Mouse (Mus musculus): ENCODE data around the gene Trpc2. TPM values are rescaled to one million over a fixed set of nuclear protein-coding genes. Genes with fewer than 3 reads are reported as not detected.

Trpc2 gene
- polyA plus RNA-seq, 1 experiment, result not detected

DNA sequence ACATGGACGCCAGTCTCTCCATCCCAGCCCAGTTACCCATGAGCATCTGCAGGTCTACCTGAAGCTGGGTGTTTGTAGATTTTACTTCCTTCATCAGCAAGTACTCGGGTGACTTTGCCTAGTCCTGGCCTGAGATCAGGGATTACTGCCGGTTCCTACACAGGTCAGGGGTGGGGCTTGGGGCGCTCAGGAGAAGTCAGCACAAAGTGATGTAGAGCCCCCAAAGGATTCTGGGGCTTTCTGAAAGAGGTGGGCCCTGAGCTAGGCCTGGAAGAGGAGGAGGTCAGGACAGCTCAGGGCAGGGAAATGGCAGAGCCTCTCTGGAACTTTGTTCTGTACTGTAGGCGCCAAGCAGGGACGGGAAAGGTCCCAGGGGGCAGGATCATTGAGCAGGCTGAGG lies 19.8 kb downstream of the Trpc2 start:
- Histone ChIP-seq H3K4me3 (ENCODE audit: insufficient read depth, poor library complexity, severe bottlenecking) (no peak overlapping the region), H3K27me3 (ENCODE audit: control insufficient read depth, insufficient read depth, insufficient read length) (peaks cover 10% of the 10 kb centered on the region), H3K36me3 (ENCODE audit: control insufficient read depth, insufficient read depth) (no peaks in the 10 kb centered on the region), H3ac (ENCODE audit: control insufficient read depth, insufficient read length, low read depth) (no peak overlapping the region), H3K79me2 (ENCODE audit: control insufficient read depth, insufficient read depth) (no peaks in the 10 kb centered on the region), H3K79me3 (ENCODE audit: low read depth) (no peaks in the 10 kb centered on the region)
- TF ChIP-seq CTCF (IDR thresholded peaks at IDR 0.05; ENCODE audit: control insufficient read depth, insufficient read depth, insufficient read length), result no peak
- TF ChIP-seq CEBPB (IDR thresholded peaks at IDR 0.05; ENCODE audit: low read depth), result no peak
- TF ChIP-seq USF1 (IDR thresholded peaks at IDR 0.05; ENCODE audit: low read depth), result no peak
- TF ChIP-seq MYOD1 (IDR thresholded peaks at IDR 0.05; ENCODE audit: control insufficient read depth, insufficient read length, low read depth), result no peak
- TF ChIP-seq FOSL1 (IDR thresholded peaks at IDR 0.05; ENCODE audit: insufficient read depth, low read length, poor library complexity, severe bottlenecking), result no peak
- TF ChIP-seq MAX (IDR thresholded peaks at IDR 0.05), result no peak
- TF ChIP-seq MYOG (IDR thresholded peaks at IDR 0.05; ENCODE audit: control insufficient read depth, extremely low read depth, insufficient read length), result no peak

DNA sequence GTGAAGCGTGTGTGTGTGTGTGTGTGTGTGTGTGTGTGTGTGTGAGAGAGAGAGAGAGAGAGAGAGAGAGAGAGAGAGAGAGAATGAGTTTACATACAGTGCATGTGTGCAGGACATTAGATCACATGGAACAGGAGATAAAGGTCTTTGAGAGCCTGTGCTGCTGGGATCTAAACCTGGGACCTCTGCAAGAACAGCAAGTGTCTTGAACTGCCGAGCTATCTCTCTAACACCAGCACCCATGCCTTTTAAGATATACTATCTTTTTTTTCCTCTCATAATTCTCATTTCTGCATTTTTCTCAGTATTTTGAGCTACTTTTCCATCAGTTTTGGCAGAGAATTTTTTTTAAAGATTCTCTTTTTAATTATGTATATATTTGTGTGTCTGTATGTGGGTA lies 20.6 kb downstream of the Trpc2 start:
- Histone ChIP-seq H3K27me3 (ENCODE audit: control insufficient read depth, insufficient read depth, insufficient read length) (peaks cover 10% of the 10 kb centered on the region), H3K4me3 (ENCODE audit: insufficient read depth, poor library complexity, severe bottlenecking) (no peak overlapping the region), H3ac (ENCODE audit: control insufficient read depth, insufficient read length, low read depth) (no peak overlapping the region), H3K79me3 (ENCODE audit: low read depth) (no peaks in the 10 kb centered on the region), H3K79me2 (ENCODE audit: control insufficient read depth, insufficient read depth) (no peaks in the 10 kb centered on the region), H3K36me3 (ENCODE audit: control insufficient read depth, insufficient read depth) (no peaks in the 10 kb centered on the region)
- no peak for TF ChIP-seq CEBPB (IDR thresholded peaks at IDR 0.05; ENCODE audit: low read depth)
- no peak for TF ChIP-seq MYOG (IDR thresholded peaks at IDR 0.05; ENCODE audit: control insufficient read depth, extremely low read depth, insufficient read length)
- no peak for TF ChIP-seq FOSL1 (IDR thresholded peaks at IDR 0.05; ENCODE audit: insufficient read depth, low read length, poor library complexity, severe bottlenecking)
- no peak for TF ChIP-seq MYOD1 (IDR thresholded peaks at IDR 0.05; ENCODE audit: control insufficient read depth, insufficient read length, low read depth)
- no peak for TF ChIP-seq USF1 (IDR thresholded peaks at IDR 0.05; ENCODE audit: low read depth)

DNA sequence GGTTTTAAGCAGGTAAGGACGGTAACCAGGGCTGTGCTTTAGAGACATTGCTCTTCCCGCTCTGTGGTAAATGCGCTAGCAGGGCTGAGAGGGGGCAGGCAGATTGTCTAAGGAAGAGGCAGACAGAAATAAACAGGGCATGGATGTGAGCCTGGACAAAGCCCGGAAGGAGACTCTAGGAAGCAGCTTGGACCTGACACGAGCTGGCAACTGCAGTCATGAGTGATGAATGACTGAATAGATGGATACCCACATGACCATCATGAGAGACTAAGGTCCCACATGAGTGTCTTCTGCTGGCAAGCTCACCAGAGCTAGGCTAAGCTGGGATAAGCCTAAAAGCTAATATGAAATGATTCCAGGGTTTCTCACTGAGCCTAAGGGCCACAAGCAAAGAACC lies 21.2 kb downstream of the Trpc2 start:
- no peak overlapping the region for H3ac ChIP-seq (ENCODE audit: control insufficient read depth, insufficient read length, low read depth)
- peaks cover 10% of the 10 kb centered on the region for H3K27me3 ChIP-seq (ENCODE audit: control insufficient read depth, insufficient read depth, insufficient read length)
- H3K4me3 ChIP-seq (ENCODE audit: insufficient read depth, poor library complexity, severe bottlenecking), result no peak overlapping the region
- TF ChIP-seq MYOD1 (IDR thresholded peaks at IDR 0.05; ENCODE audit: control insufficient read depth, insufficient read length, low read depth), result no peak
- no peak for TF ChIP-seq MAX (IDR thresholded peaks at IDR 0.05)
- TF ChIP-seq FOSL1 (IDR thresholded peaks at IDR 0.05; ENCODE audit: insufficient read depth, low read length, poor library complexity, severe bottlenecking), result no peak
- no peak for TF ChIP-seq CTCF (IDR thresholded peaks at IDR 0.05; ENCODE audit: control insufficient read depth, insufficient read depth, insufficient read length)
- TF ChIP-seq USF1 (IDR thresholded peaks at IDR 0.05; ENCODE audit: low read depth), result no peak
- TF ChIP-seq MYOG (IDR thresholded peaks at IDR 0.05; ENCODE audit: control insufficient read depth, extremely low read depth, insufficient read length), result no peak
- TF ChIP-seq CEBPB (IDR thresholded peaks at IDR 0.05; ENCODE audit: low read depth), result no peak
- H3K79me3 ChIP-seq (ENCODE audit: low read depth), result no peaks in the 10 kb centered on the region
- H3K79me2 ChIP-seq (ENCODE audit: control insufficient read depth, insufficient read depth), result no peaks in the 10 kb centered on the region
- H3K36me3 ChIP-seq (ENCODE audit: control insufficient read depth, insufficient read depth), result no peaks in the 10 kb centered on the region

DNA sequence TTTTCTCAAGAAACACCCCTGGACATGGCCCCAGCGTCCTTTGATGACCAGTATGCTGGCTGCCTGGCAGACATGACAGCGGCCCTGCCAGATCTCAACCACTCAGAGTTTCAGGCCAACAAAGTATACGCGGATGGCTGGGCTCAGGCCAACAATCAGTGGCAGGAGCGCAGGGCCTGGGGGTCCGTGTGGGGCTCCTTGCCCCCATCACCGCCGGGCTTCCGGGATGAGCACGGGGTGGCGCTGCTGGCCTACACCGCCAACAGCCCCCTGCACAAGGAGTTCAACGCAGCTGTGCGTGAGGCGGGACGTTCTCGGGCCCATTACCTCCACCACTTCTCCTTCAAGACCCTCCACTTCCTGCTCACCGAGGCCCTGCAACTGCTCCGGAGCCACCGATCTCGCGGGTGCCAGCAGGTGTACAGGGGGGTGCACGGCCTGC lies 23.8 kb downstream of the Trpc2 start:
- Histone ChIP-seq H3K79me2 (ENCODE audit: control insufficient read depth, insufficient read depth) (no peaks in the 10 kb centered on the region), H3K79me3 (ENCODE audit: low read depth) (no peaks in the 10 kb centered on the region), H3K36me3 (ENCODE audit: control insufficient read depth, insufficient read depth) (no peaks in the 10 kb centered on the region), H3K27me3 (ENCODE audit: control insufficient read depth, insufficient read depth, insufficient read length) (peaks cover 10% of the 10 kb centered on the region), H3K4me3 (ENCODE audit: insufficient read depth, poor library complexity, severe bottlenecking) (no peak overlapping the region), H3ac (ENCODE audit: control insufficient read depth, insufficient read length, low read depth) (no peak overlapping the region)
- TF ChIP-seq CEBPB (IDR thresholded peaks at IDR 0.05; ENCODE audit: low read depth), result no peak
- TF ChIP-seq MYOG (IDR thresholded peaks at IDR 0.05; ENCODE audit: control insufficient read depth, extremely low read depth, insufficient read length), result no peak
- no peak for TF ChIP-seq MYOD1 (IDR thresholded peaks at IDR 0.05; ENCODE audit: control insufficient read depth, insufficient read length, low read depth)
- no peak for TF ChIP-seq CTCF (IDR thresholded peaks at IDR 0.05; ENCODE audit: control insufficient read depth, insufficient read depth, insufficient read length)
- TF ChIP-seq FOSL1 (IDR thresholded peaks at IDR 0.05; ENCODE audit: insufficient read depth, low read length, poor library complexity, severe bottlenecking), result no peak
- no peak for TF ChIP-seq MAX (IDR thresholded peaks at IDR 0.05)
- no peak for TF ChIP-seq USF1 (IDR thresholded peaks at IDR 0.05; ENCODE audit: low read depth)

DNA sequence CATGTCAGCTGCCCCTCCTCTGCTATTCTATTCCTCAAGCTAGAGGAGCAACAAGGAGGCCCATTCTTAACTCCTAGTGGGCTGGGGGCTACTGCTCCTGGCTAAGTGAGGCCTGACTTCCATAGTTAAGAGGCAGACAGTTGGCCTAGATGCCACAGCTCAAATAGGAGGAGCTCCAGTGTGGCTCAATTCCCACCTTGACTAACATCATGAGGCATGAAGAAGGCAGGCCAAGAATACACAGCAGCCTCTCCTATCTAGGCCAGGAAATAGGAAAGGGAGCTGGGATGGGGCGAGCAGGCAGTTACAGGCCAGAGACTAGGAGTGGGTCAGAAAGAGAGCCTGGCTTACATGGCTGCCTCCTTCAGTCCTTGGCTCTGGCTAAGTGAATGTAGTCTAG lies 25.3 kb downstream of the Trpc2 start:
- H3K27me3 ChIP-seq (ENCODE audit: control insufficient read depth, insufficient read depth, insufficient read length), result peaks cover 14% of the 10 kb centered on the region
- no peaks in the 10 kb centered on the region for H3K79me2 ChIP-seq (ENCODE audit: control insufficient read depth, insufficient read depth)
- TF ChIP-seq MAX (IDR thresholded peaks at IDR 0.05) (no peak), MYOD1 (IDR thresholded peaks at IDR 0.05; ENCODE audit: control insufficient read depth, insufficient read length, low read depth) (no peak), FOSL1 (IDR thresholded peaks at IDR 0.05; ENCODE audit: insufficient read depth, low read length, poor library complexity, severe bottlenecking) (no peak), USF1 (IDR thresholded peaks at IDR 0.05; ENCODE audit: low read depth) (no peak), MYOG (IDR thresholded peaks at IDR 0.05; ENCODE audit: control insufficient read depth, extremely low read depth, insufficient read length) (no peak), CEBPB (IDR thresholded peaks at IDR 0.05; ENCODE audit: low read depth) (no peak), CTCF (IDR thresholded peaks at IDR 0.05; ENCODE audit: control insufficient read depth, insufficient read depth, insufficient read length) (no peak)
- no peak overlapping the region for H3ac ChIP-seq (ENCODE audit: control insufficient read depth, insufficient read length, low read depth)
- H3K36me3 ChIP-seq (ENCODE audit: control insufficient read depth, insufficient read depth), result no peaks in the 10 kb centered on the region
- H3K79me3 ChIP-seq (ENCODE audit: low read depth), result no peaks in the 10 kb centered on the region
- H3K4me3 ChIP-seq (ENCODE audit: insufficient read depth, poor library complexity, severe bottlenecking), result no peak overlapping the region

DNA sequence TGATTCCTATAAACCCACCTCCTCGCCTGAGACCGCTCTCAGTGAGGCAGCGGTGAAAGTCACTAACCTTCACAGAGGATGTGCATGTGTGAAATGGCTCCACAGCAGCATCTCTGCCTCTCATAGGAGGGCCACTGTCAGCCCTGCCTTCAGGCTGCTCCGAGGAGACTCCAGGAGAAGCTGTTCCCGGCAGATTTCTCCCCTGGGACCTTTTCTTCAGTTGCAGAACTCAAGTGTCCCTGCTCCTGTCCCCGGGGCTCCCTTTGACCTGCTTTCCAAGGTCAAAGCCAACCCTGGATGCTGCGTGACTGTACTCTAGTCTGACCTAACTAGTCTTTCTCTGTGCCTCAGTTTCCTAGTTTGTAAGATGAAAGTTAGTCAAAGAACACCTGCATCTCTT lies 26.3 kb downstream of the Trpc2 start, which contains the start of gene Art5:
Gene Art5 (minus strand): TSS at position 319 of the 400 bp plus-strand sequence.
- no peaks in the 10 kb centered on the region for H3K79me2 ChIP-seq (ENCODE audit: control insufficient read depth, insufficient read depth)
- no peak for TF ChIP-seq CTCF (IDR thresholded peaks at IDR 0.05; ENCODE audit: control insufficient read depth, insufficient read depth, insufficient read length)
- TF ChIP-seq MYOG (IDR thresholded peaks at IDR 0.05; ENCODE audit: control insufficient read depth, extremely low read depth, insufficient read length), result no peak
- TF ChIP-seq USF1 (IDR thresholded peaks at IDR 0.05; ENCODE audit: low read depth), result no peak
- no peak for TF ChIP-seq CEBPB (IDR thresholded peaks at IDR 0.05; ENCODE audit: low read depth)
- no peak for TF ChIP-seq FOSL1 (IDR thresholded peaks at IDR 0.05; ENCODE audit: insufficient read depth, low read length, poor library complexity, severe bottlenecking)
- TF ChIP-seq MYOD1 (IDR thresholded peaks at IDR 0.05; ENCODE audit: control insufficient read depth, insufficient read length, low read depth), result no peak
- TF ChIP-seq MAX (IDR thresholded peaks at IDR 0.05), result no peak
- no peak within 1 kb of the TSS for H3ac ChIP-seq (ENCODE audit: control insufficient read depth, insufficient read length, low read depth)
- peaks cover 17% of the 10 kb centered on the region for H3K27me3 ChIP-seq (ENCODE audit: control insufficient read depth, insufficient read depth, insufficient read length)
- no peaks in the 10 kb centered on the region for H3K79me3 ChIP-seq (ENCODE audit: low read depth)
- no peaks in the 10 kb centered on the region for H3K36me3 ChIP-seq (ENCODE audit: control insufficient read depth, insufficient read depth)
- H3K4me3 ChIP-seq (ENCODE audit: insufficient read depth, poor library complexity, severe bottlenecking), result no peak within 1 kb of the TSS

Measured in C2C12 (cell line).